ENCODE assay signal across 9 mouse cellular contexts in genomic region chr7:105549035-105549434, GRCm38 (mm10). TPM values are rescaled to one million over a fixed set of nuclear protein-coding genes. Genes with fewer than 3 reads are reported as not detected.
DNase-seq lines count a peak whose midpoint lies in the region; ATAC-seq lines count a peak whose summit lies in the region.
"Had no signal": no experiment of that assay in that cellular context is flagged by ENCODE, and none has a peak within 500 bp of the region (broad histone marks: within the 10 kb centered on the region; RNA-seq: fewer than 3 reads in every experiment).

No protein-coding gene starts in this region.

- WGBS in embryonic facial prominence, embryonic 14.5 days, result 34% methylated on average over 6 of the region's 6 CpGs

- H3K4me2 ChIP-seq in embryonic facial prominence, embryonic 14.5 days (ENCODE audit: low read depth, low read length), result 0 out of 2 replicates have a peak overlapping the region, but pooled peaks have one; percentile 29

- H3K4me3 ChIP-seq in embryonic facial prominence, embryonic 14.5 days (ENCODE audit: low read depth, low read length), result no peak overlapping the region
- H3K4me3 ChIP-seq: erythroblast, embryonic 14.5 days had no signal

- H3K36me3 ChIP-seq in embryonic facial prominence, embryonic 14.5 days (ENCODE audit: control insufficient read depth, insufficient read depth, low read length), result no peaks in the 10 kb centered on the region

- peak; percentile 70 for ATAC-seq in embryonic facial prominence, embryonic 14.5 days (ENCODE audit: low read depth)
- no peak for ATAC-seq in activated CD4-positive, CD25-positive, alpha-beta regulatory T cell, adult 4 months

- H3K27ac ChIP-seq in embryonic facial prominence, embryonic 14.5 days (replicated peaks; ENCODE audit: low read depth, low read length), result peak overlapping the region; percentile 68

- H3K27me3 ChIP-seq in embryonic facial prominence, embryonic 14.5 days (replicated peaks; ENCODE audit: control insufficient read depth, insufficient read depth, low read length), result no peaks in the 10 kb centered on the region

- no peaks in the 10 kb centered on the region for H3K4me1 ChIP-seq in embryonic facial prominence, embryonic 14.5 days (ENCODE audit: control insufficient read depth, insufficient read depth, low read length)

- intact Hi-C loops in heart, postnatal 10 days (cut with DNase I), result loop anchor here (5.0 kb wide), 1 partner anchor 268 kb away; no protein-coding TSS in a partner anchor
- intact Hi-C loops in heart, postnatal 36 days (cut with DNase I), result loop anchor here (5.0 kb wide), 1 partner anchor 273 kb away; no protein-coding TSS in a partner anchor

- no peaks in the 10 kb centered on the region for H3K9me3 ChIP-seq in embryonic facial prominence, embryonic 14.5 days (ENCODE audit: control insufficient read depth, low read length)

- peak; percentile 40 to 55 for DNase-seq in heart, postnatal 10 days
- DNase-seq in heart, postnatal 36 days, result no peak
- peak; percentile 58 for DNase-seq in right cerebral cortex, adult 18-20 months
- DNase-seq in right cerebral cortex, postnatal 36 days (ENCODE audit: low spot score in 2 of 2), result no peak
- peak; percentile 87 for DNase-seq in embryonic facial prominence, embryonic 14.5 days (ENCODE audit: low spot score)
- no peak for DNase-seq in thymus, postnatal 14 days
- no peak for DNase-seq in urinary bladder, postnatal 14 days (ENCODE audit: low spot score)

- H3K9ac ChIP-seq in embryonic facial prominence, embryonic 14.5 days (ENCODE audit: low read depth, low read length), result no peak overlapping the region

RNA-seq across cellular contexts. Expression of gene Smpd1, which starts 5.1 kb away (rescaled TPM):
- total RNA-seq in heart, postnatal 10 days (2021), result 100 to 1,000 TPM; 120 to 137 TPM
- total RNA-seq in heart, postnatal 36 days (2021), result 100 to 1,000 TPM; 156 to 163 TPM
- 51.8 and 54.6 TPM in 2 replicates for polyA plus RNA-seq in embryonic facial prominence, embryonic 14.5 days (2014; fragmentation: Nextera tagmentation; extraction: Ambion mirVana)
- polyA plus RNA-seq in activated CD4-positive, CD25-positive, alpha-beta regulatory T cell, adult 4 months (2017; shearing (Covaris generic)), result 10 to 100 TPM; 20.4 to 25.0 TPM

RNA-seq across cellular contexts. Expression of gene Apbb1, which starts 32.4 kb away (rescaled TPM):
- 10 to 100 TPM; 67.0 to 76.3 TPM for total RNA-seq in heart, postnatal 10 days (2021)
- total RNA-seq in heart, postnatal 36 days (2021), result 100 to 1,000 TPM; 116 TPM
- polyA plus RNA-seq in embryonic facial prominence, embryonic 14.5 days (2014; fragmentation: Nextera tagmentation; extraction: Ambion mirVana), result 45.6 and 48.2 TPM in 2 replicates
- polyA plus RNA-seq in activated CD4-positive, CD25-positive, alpha-beta regulatory T cell, adult 4 months (2017; shearing (Covaris generic)), result 1 to 10 TPM; 3.5 to 4.2 TPM

RNA-seq across cellular contexts. Expression of gene Hpx, which starts 50.9 kb away (rescaled TPM):
- total RNA-seq in heart, postnatal 10 days (2021), result under 1 TPM; 0.17 to 0.34 TPM
- total RNA-seq in heart, postnatal 36 days (2021), result not detected
- 0.38 and 0.40 TPM in 2 replicates for polyA plus RNA-seq in embryonic facial prominence, embryonic 14.5 days (2014; fragmentation: Nextera tagmentation; extraction: Ambion mirVana)
- not detected for polyA plus RNA-seq in activated CD4-positive, CD25-positive, alpha-beta regulatory T cell, adult 4 months (2017; shearing (Covaris generic))
- polyA plus RNA-seq: erythroblast, embryonic 14.5 days had no signal

Comparison
In these comparisons a context has a peak if more than half of its experiments do, and no peak if none do; other contexts are left out.
1. DNase-seq: peak in heart, postnatal 10 days (2 of 2), right cerebral cortex, adult 18-20 months (single experiment) and embryonic facial prominence, embryonic 14.5 days (single experiment); none in heart, postnatal 36 days (0 of 2), right cerebral cortex, postnatal 36 days (0 of 2), thymus, postnatal 14 days (single experiment) and urinary bladder, postnatal 14 days (single experiment).